Mouse (Mus musculus): Measurements from ENCODE around the gene Klf12.

DNA sequence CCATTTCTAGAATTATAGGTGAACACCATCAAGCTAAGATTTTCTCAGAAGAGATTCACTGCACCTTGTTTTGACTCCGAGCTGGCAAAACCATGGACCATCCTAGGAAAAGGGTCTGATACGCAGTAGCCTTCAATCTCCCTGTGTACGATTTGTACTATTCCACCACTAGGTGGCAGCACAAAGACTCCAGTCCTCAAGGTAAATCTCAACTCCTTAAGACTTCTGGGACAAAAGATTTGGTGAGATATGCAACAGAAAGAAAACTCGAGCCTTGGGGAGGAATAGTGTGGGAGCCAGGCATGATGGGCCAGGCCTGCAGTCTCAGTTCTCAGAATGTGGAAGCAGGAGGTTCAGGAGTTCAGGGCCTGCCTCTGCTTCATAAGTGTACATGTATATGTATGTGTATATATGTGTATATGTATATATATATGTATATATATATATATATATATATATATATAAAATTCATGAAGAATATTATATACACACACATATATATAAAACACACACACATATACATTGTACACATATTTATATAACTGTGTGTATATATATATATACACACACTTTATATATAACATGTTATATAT is 274.6 kb downstream of the Klf12 start:
- TF ChIP-seq CTCF (IDR thresholded peaks at IDR 0.05; ENCODE audit: insufficient read depth, low read length) (no peak), POLR2A (IDR thresholded peaks at IDR 0.05; ENCODE audit: borderline replicate concordance, extremely low read depth, low read depth, low read length) (no peak)
